Mouse (Mus musculus): ENCODE data around the gene Disc1. TPM values are rescaled to one million over a fixed set of nuclear protein-coding genes. Genes with fewer than 3 reads are reported as not detected.

Gene Disc1
- polyA plus RNA-seq, 1 experiment from 2014 or later, result 2.1 TPM

GRCm38 (mm10) chr8:125221062-125221461 lies 167.1 kb downstream of the Disc1 start:
- no peak overlapping the region for H3K4me2 ChIP-seq (replicated peaks; ENCODE audit: low read depth, low read length)
- H3K9ac ChIP-seq (replicated peaks; ENCODE audit: low read length), result no peak overlapping the region
- H3K27ac ChIP-seq (ENCODE audit: low read length), result no peak overlapping the region
- no peaks in the 10 kb centered on the region for H3K27me3 ChIP-seq (ENCODE audit: insufficient read depth, low read length)
- H3K4me3 ChIP-seq (ENCODE audit: low read length), result no peak overlapping the region
- 71% methylated on average over 4 of the region's 4 CpGs for WGBS
- no peak for ATAC-seq (ENCODE audit: low FRiP score, low TSS enrichment)
- H3K9me3 ChIP-seq (ENCODE audit: low read length), result no peaks in the 10 kb centered on the region
- peaks cover 24% of the 10 kb centered on the region for H3K4me1 ChIP-seq (ENCODE audit: insufficient read depth, low read length)
- no peaks in the 10 kb centered on the region for H3K36me3 ChIP-seq (ENCODE audit: insufficient read depth, low read length)

- Histone ChIP-seq H3K4me1 (ENCODE audit: insufficient read depth, low read length) (peaks cover 37% of the 10 kb centered on the region), H3K27me3 (ENCODE audit: insufficient read depth, low read length) (no peaks in the 10 kb centered on the region), H3K4me2 (replicated peaks; ENCODE audit: low read depth, low read length) (no peak overlapping the region), H3K9me3 (ENCODE audit: low read length) (no peaks in the 10 kb centered on the region), H3K36me3 (ENCODE audit: insufficient read depth, low read length) (no peaks in the 10 kb centered on the region), H3K4me3 (ENCODE audit: low read length) (no peak overlapping the region), H3K27ac (ENCODE audit: low read length) (no peak overlapping the region), H3K9ac (replicated peaks; ENCODE audit: low read length) (no peak overlapping the region)
- ATAC-seq (ENCODE audit: low FRiP score, low TSS enrichment), result no peak
- 54% methylated on average over 10 of the region's 10 CpGs for WGBS
These were observed 169.2 kb downstream of the Disc1 start for GRCm38 (mm10) chr8:125223031-125223753.

- Histone ChIP-seq H3K4me3 (ENCODE audit: low read length) (no peak overlapping the region), H3K27me3 (ENCODE audit: insufficient read depth, low read length) (no peaks in the 10 kb centered on the region), H3K9ac (replicated peaks; ENCODE audit: low read length) (no peak overlapping the region), H3K36me3 (ENCODE audit: insufficient read depth, low read length) (no peaks in the 10 kb centered on the region), H3K27ac (ENCODE audit: low read length) (peak overlapping the region; percentile 23; the same call in 1 of the 2 replicates), H3K4me1 (ENCODE audit: insufficient read depth, low read length) (peaks cover 37% of the 10 kb centered on the region), H3K9me3 (ENCODE audit: low read length) (no peaks in the 10 kb centered on the region), H3K4me2 (replicated peaks; ENCODE audit: low read depth, low read length) (no peak overlapping the region)
- ATAC-seq (ENCODE audit: low FRiP score, low TSS enrichment), result peak; percentile 53; the same call in 1 of the 2 replicates
- 20% methylated on average over 6 of the region's 6 CpGs for WGBS
These were observed 170.3 kb downstream of the Disc1 start for GRCm38 (mm10) chr8:125224271-125224699.

GRCm38 (mm10) chr8:125225266-125225665 lies 171.3 kb downstream of the Disc1 start:
- Histone ChIP-seq H3K4me3 (ENCODE audit: low read length) (no peak overlapping the region), H3K27me3 (ENCODE audit: insufficient read depth, low read length) (no peaks in the 10 kb centered on the region), H3K4me1 (ENCODE audit: insufficient read depth, low read length) (peaks cover 37% of the 10 kb centered on the region), H3K9me3 (ENCODE audit: low read length) (no peaks in the 10 kb centered on the region), H3K36me3 (ENCODE audit: insufficient read depth, low read length) (no peaks in the 10 kb centered on the region), H3K27ac (ENCODE audit: low read length) (no peak overlapping the region), H3K9ac (replicated peaks; ENCODE audit: low read length) (no peak overlapping the region), H3K4me2 (replicated peaks; ENCODE audit: low read depth, low read length) (no peak overlapping the region)
- no peak for ATAC-seq (ENCODE audit: low FRiP score, low TSS enrichment)
- WGBS, result 75% methylated on average over 9 of the region's 9 CpGs

- no peak overlapping the region for H3K4me3 ChIP-seq (ENCODE audit: low read length)
- no peak for ATAC-seq (ENCODE audit: low FRiP score, low TSS enrichment)
- H3K4me1 ChIP-seq (ENCODE audit: insufficient read depth, low read length), result peaks cover 37% of the 10 kb centered on the region
- H3K27ac ChIP-seq (ENCODE audit: low read length), result peak overlapping the region; percentile 62
- no peak overlapping the region for H3K9ac ChIP-seq (replicated peaks; ENCODE audit: low read length)
- no peaks in the 10 kb centered on the region for H3K9me3 ChIP-seq (ENCODE audit: low read length)
- no peaks in the 10 kb centered on the region for H3K36me3 ChIP-seq (ENCODE audit: insufficient read depth, low read length)
- 0 out of 2 replicates have a peak overlapping the region, but pooled peaks have one; percentile 13 for H3K4me2 ChIP-seq (replicated peaks; ENCODE audit: low read depth, low read length)
- H3K27me3 ChIP-seq (ENCODE audit: insufficient read depth, low read length), result no peaks in the 10 kb centered on the region
- WGBS, result 47% methylated on average over 14 of the region's 14 CpGs
These were observed 173.1 kb downstream of the Disc1 start for GRCm38 (mm10) chr8:125226989-125227624.

GRCm38 (mm10) chr8:125230526-125231131 lies 176.6 kb downstream of the Disc1 start:
- no peak for ATAC-seq (ENCODE audit: low FRiP score, low TSS enrichment)
- Histone ChIP-seq H3K9me3 (ENCODE audit: low read length) (no peaks in the 10 kb centered on the region), H3K9ac (replicated peaks; ENCODE audit: low read length) (no peak overlapping the region), H3K4me2 (replicated peaks; ENCODE audit: low read depth, low read length) (no peak overlapping the region), H3K36me3 (ENCODE audit: insufficient read depth, low read length) (no peaks in the 10 kb centered on the region), H3K4me1 (ENCODE audit: insufficient read depth, low read length) (peaks cover 14% of the 10 kb centered on the region), H3K4me3 (ENCODE audit: low read length) (no peak overlapping the region), H3K27me3 (ENCODE audit: insufficient read depth, low read length) (no peaks in the 10 kb centered on the region), H3K27ac (ENCODE audit: low read length) (no peak overlapping the region)
- WGBS, result 81% methylated on average over 5 of the region's 5 CpGs

- Histone ChIP-seq H3K36me3 (ENCODE audit: insufficient read depth, low read length) (no peaks in the 10 kb centered on the region), H3K27ac (ENCODE audit: low read length) (no peak overlapping the region), H3K9ac (replicated peaks; ENCODE audit: low read length) (no peak overlapping the region), H3K9me3 (ENCODE audit: low read length) (no peaks in the 10 kb centered on the region), H3K4me3 (ENCODE audit: low read length) (no peak overlapping the region), H3K4me1 (ENCODE audit: insufficient read depth, low read length) (peaks cover 14% of the 10 kb centered on the region), H3K27me3 (ENCODE audit: insufficient read depth, low read length) (no peaks in the 10 kb centered on the region), H3K4me2 (replicated peaks; ENCODE audit: low read depth, low read length) (no peak overlapping the region)
- ATAC-seq (ENCODE audit: low FRiP score, low TSS enrichment), result no peak
- WGBS, result 67% methylated on average over 9 of the region's 9 CpGs
These were observed 178.7 kb downstream of the Disc1 start for GRCm38 (mm10) chr8:125232724-125233123.

GRCm38 (mm10) chr8:125235898-125236835 lies 182.2 kb downstream of the Disc1 start:
- peak overlapping the region; percentile 54; the same call in 1 of the 2 replicates for H3K27ac ChIP-seq (ENCODE audit: low read length)
- H3K9ac ChIP-seq (replicated peaks; ENCODE audit: low read length), result peak overlapping the region; percentile 40
- peak overlapping the region; percentile 13; the same call in 1 of the 2 replicates for H3K4me3 ChIP-seq (ENCODE audit: low read length)

GRCm38 (mm10) chr8:125240763-125241162 lies 186.8 kb downstream of the Disc1 start:
- ATAC-seq (ENCODE audit: low FRiP score, low TSS enrichment), result no peak
- 64% methylated on average over 4 of the region's 4 CpGs for WGBS
- Histone ChIP-seq H3K9me3 (ENCODE audit: low read length) (no peaks in the 10 kb centered on the region), H3K4me1 (ENCODE audit: insufficient read depth, low read length) (peaks cover 43% of the 10 kb centered on the region), H3K4me3 (ENCODE audit: low read length) (no peak overlapping the region), H3K27ac (ENCODE audit: low read length) (no peak overlapping the region), H3K9ac (replicated peaks; ENCODE audit: low read length) (no peak overlapping the region), H3K27me3 (ENCODE audit: insufficient read depth, low read length) (no peaks in the 10 kb centered on the region), H3K36me3 (ENCODE audit: insufficient read depth, low read length) (no peaks in the 10 kb centered on the region), H3K4me2 (replicated peaks; ENCODE audit: low read depth, low read length) (no peak overlapping the region)

More at GRCm38 (mm10) chr8:125235898-125236835, 182.2 kb downstream of the Disc1 start:
- peak; percentile 56; the same call in 1 of the 2 replicates for ATAC-seq (ENCODE audit: low FRiP score, low TSS enrichment)
- H3K27me3 ChIP-seq (ENCODE audit: insufficient read depth, low read length), result no peaks in the 10 kb centered on the region
- WGBS, result 19% methylated on average over 22 of the region's 22 CpGs
- H3K4me2 ChIP-seq (replicated peaks; ENCODE audit: low read depth, low read length), result peak overlapping the region; percentile 47
- H3K4me1 ChIP-seq (ENCODE audit: insufficient read depth, low read length), result peaks cover 26% of the 10 kb centered on the region
- H3K36me3 ChIP-seq (ENCODE audit: insufficient read depth, low read length), result no peaks in the 10 kb centered on the region
- H3K9me3 ChIP-seq (ENCODE audit: low read length), result no peaks in the 10 kb centered on the region

Data from kidney, embryonic 16.5 days (tissue).